Mouse (Mus musculus) kidney, adult 8-10 months (tissue): ENCODE results near the gene Plekhm3.
A peak's percentile ranks its signal among the peaks of the same experiment; 100 is the strongest.

Source experiments
- DNase-seq, 2 experiments: peaks; one replicate each; pipeline ENCODE4 v3.0.0; 2022

The Plekhm3 gene

DNA sequence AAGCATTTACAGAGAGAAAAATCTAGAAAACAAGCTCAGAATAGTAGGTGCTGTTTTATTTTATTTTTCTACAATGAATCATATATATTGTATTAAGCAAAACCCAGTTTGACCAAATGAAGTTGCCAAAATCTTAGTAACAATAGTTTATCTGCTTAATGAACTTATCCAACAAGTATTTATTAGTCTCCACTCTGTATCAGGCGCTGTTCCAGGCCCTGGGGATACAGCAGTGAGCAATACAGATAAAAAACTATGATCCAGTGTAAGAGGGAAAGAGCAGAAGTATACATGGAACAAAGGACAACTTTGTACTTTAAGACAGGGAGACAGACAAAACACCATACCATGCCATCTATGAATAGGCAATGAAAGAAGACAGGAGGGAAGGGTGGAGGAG is 81.5 kb downstream of the Plekhm3 start:
- DNase-seq: no peak

DNA sequence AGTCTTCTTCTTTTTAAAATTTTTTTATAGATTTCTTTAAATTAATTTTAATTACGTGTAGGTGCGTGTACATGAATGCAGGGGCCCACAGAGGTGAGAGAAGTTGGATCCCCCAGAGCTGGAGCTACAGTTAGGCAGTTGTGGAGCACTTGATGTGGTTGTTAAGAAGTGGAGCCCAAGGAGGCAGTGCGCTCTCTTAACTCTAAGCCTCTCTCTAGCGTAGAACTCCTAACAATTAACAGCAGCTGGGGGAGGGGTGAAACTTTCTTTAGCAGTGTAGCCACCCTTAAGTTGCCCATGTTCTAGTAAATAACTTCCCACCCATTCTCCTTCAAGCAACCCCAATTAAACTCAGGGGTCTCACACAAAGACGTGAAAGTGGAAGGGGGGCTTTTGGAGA is 84.7 kb downstream of the Plekhm3 start:
- DNase-seq: no peak

DNA sequence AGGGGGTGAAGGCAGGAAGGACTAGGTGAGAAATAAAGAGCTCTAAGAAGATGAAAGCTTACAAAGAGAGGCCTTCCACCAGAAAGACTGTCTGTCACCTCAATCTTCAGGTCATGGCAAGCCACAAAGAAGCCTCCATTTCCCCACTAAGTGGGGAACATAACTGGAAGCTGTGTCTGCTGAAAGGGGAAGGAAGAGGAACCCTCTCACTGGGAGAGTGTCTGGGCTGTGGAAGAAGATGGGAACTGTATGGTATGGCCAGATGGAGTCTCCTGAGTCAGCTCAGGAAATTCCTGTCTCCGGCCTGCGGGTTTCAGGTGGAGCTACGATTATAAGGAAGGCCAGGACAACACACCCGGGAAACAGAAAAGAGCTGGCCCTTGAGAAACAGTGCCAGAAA is 88.9 kb downstream of the Plekhm3 start:
- no peak for DNase-seq

DNA sequence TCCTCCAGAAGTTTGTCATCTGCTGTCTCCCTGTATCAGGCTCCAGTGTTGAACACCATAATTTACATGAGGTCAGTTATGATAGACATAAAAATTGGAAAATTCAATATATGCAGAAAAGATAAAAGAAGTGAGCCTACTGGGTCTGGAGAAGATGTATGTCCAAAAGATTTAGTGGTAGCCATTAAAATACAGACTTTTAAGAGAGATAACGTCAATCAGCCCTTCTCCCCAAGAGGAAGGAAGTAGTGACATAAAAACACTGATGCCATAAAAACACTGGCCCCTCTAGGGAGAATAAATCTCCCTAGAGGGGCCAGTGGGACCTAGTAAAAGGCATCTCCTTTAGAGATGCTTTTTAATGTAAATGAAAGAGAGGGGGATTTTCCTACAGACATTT is 90.5 kb downstream of the Plekhm3 start:
- no peak for DNase-seq

DNA sequence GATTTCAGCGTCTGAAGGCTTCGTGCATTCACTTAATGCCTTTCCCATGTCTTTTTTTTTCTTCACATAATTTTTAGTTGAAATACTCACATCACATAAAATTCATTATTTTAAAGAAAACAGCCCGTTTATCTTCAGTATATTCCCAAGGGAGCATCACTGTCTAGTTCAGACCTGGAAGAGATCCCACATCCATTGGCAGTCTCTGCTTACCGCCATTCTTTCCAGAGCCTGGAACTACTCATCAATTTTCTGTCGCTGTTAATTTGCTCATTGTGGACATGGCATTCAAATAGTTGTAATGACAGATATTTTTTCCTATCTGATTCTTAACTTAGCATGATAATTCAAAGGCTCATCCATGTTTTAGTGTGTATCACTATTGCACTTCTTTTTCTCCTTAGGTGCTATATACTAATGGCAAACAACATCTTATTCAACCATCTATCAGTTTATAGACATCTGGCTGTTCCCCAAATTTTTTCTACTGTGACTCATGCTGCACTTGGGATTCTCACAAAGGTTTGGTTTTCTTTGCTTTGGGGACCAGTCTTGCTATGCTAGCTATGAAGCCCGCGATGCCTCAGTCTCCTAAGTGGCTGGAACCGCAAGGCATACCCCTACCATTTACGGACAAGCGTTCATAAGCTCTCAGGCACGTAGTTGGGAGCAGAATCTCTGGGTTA is 96.2 kb downstream of the Plekhm3 start:
- no peak for DNase-seq

DNA sequence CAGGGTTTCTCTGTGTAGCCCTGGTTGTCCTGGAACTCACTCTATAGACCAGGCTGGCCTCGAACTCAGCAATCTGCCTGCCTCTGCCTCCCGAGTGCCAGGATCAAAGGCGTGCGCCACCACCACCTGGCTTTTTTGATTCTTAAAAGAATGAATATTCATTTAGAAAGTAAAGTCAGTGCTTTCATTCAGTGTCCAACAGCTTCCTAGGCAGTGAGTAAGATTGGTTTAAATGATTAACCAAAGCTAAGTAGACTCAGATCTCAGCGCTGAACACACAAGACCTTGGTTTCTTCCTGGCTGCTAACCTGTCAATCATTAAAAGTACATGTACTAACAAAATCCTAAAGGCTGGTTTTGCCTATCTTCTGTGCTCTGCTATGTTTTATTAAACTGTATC is 96.8 kb downstream of the Plekhm3 start:
- DNase-seq: peak; percentile 57 to 73

DNA sequence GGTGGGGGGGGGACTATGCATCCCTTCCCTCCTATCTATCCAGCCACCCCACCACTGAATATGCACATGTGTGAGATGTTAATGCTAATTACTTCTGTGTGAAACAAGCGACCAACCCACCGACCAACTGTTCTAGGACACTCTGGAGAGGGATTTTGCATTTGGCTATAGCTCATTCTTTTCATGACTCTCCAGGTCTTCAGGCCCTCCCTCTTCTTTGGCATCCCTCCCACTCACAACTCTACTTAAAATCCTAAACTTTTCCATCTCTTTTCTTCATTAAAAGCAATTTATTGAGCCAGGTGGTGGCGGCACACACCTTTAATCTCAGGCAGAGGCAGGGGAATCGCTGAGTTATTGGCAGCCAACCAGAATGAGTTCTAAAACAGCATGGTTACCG is 101.8 kb downstream of the Plekhm3 start:
- no peak for DNase-seq

DNA sequence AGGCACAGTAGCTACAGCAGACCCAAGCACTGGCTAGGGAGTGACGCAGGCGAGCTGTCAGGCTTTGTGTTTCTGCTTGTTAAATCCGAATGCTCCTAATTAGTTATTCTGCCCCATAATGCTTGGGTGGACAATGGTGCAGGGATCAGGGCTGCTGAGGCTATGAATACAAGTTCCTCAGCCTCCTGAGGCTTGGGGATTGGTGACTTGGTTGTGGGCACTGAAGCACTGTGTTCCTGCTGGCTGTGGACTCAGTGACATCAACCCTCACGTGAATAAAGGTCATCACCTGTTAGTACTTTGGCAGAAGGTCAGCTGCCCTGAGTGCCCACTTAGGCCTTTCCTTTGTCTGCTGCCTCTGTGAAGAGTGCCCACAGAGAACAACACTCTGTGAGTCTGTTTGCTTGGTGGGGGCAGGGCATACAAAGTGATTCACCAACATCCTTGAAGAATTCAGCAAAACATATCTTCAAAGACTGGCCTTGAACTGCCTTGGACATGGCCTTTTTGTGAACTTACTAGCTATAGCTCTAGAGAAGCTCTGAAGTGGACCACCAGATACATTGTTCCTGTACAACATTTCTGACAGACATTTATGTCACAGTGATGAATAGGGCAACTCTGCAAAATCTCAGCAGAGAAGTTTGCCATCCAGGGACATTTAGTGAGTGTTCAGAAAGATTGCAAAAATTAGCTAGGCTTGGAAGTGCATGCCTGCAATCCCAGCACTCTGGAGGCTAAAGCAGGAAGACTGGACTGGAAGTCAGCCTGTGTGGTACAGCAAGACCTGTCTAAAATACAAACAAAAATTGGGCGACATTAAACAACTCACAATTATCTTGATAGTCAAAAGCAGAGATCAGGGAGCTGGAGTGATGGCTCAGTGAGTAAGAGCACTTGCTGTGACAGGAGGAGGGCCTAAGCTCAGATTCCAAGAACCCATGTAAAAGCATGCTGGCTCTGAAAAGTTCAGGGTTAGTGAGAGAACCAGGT is 102.6 kb downstream of the Plekhm3 start:
- no peak for DNase-seq

DNA sequence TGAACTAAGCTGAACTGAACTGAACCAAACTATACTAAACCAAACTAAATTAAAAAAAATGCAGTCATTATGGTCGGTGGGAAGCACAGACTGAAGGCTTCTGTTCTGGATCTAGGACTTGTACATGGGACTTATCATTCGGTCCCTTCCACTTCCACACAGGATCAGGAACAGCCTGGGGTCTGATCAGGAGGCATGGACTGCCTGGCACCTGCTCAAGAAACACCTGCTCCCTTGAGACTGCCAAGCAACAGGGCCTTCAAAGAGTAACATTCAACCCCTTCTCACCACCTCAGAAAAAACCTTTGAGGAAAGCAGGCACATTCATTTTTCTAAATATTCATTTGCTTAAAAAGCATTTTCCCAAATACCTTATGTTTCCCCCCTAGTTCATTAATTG is 103.4 kb downstream of the Plekhm3 start:
- no peak for DNase-seq

DNA sequence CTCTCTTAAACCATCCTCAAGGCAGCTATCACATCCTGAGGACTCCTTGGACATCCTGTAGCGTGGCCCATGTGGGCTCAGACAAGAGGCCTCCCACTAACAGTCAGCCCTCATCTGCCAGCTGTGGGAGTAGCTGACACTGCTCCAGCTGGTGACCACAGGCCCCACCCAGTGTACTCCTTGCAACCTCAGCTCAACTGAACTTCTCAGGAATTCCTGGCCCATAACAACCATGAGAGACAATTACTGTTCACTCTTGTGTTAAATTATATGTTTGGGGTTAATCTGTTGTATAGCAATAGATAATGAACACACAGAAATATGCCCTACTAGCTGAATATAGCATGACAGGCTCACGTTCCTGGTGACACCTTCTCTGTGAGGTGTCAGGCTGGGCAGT is 104.4 kb downstream of the Plekhm3 start:
- no peak for DNase-seq

DNA sequence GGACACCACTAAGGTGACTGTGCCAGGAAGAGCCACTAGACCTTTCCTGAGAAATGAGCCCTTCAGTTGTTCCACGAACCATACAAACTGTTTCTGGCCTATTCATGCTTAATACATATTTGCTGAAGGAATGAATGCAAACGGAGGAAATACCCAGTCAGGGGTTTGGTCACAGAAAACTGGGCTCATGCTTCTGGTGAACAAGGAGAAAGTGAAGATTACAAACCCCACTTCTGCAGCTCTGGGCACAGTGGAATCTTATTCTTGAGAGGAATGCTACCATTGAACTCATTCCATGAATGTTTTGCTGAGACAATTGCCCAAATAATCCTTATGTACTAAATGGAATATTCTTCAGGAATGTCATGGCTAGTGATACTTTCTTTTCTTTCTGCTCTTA is 106.3 kb downstream of the Plekhm3 start:
- DNase-seq: no peak

DNA sequence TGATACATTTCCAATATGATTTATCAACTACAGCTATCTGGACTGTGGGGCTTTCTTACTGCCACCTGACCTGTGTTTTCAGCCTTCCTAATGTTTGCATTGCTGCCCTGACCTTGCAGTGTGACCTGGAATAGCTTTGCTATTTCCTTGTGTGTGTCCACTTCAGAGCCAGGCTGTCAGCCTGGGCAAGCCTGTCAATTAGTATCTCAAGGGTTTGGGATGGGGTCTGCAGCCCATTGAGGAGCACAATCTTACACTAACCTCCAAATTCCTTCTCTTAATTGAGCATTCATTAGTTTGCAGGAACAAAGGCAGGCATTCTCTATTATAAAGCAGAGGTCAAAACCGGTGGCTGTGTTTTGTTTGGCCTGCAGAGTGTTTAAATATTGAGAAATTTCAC is 107.6 kb downstream of the Plekhm3 start:
- DNase-seq: no peak

DNA sequence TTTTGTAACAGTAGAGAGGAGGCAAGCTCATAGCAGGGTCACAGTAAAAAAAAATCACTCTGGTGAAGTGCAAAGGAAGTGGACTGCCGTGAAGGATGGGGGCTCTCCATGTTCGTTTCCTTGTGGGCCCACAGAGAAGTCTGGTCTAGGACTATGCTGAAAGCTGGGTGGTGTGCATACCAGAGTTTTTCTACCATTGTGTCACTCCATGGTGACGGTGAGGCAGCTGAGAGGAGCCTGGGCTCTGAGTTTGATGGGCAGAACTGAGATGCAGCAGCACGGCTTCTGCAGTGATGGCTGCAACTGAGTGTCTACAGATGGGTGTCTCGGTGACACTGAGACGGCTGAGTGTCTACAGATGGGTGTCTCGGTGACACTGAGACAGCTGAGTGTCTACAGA is 108.5 kb downstream of the Plekhm3 start:
- DNase-seq: no peak

DNA sequence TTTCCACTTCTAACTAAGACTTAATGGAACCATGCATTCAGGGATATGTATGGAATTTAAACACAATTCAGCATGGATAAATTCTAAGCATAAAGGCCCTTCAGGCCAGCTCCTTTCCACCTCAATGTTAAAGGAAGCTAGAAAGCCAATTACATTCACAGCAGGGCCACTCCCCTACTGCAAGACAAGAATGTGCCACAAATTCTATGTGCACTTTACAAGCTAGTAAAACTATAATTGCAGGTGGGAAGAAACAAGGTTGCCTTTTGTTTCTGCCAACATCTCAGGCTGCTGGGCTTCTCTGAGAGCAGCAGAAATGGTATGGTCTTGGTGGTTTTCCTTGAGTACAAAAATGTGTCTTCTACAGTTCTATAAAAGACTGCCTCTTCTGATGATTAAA is 109.1 kb downstream of the Plekhm3 start:
- no peak for DNase-seq

DNA sequence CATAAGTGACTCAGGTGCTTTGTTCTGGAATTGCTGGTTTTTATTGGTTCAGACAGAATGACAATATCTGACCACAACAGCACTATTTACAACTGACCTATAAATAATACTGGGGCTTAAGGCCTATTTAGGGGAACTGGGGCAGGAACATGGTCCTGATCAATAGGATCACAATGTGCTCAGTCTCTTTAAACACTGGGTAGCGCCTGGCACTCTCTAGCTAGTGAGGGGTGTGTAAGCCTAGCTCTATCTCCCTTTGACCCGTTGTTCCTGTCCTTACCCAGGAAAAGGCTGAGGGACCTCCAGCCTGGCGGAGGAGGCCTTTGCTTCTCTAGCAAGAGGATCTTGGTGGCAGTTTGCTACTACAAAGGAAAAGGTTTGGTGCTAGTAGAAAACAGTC is 111.6 kb downstream of the Plekhm3 start:
- no peak for DNase-seq

DNA sequence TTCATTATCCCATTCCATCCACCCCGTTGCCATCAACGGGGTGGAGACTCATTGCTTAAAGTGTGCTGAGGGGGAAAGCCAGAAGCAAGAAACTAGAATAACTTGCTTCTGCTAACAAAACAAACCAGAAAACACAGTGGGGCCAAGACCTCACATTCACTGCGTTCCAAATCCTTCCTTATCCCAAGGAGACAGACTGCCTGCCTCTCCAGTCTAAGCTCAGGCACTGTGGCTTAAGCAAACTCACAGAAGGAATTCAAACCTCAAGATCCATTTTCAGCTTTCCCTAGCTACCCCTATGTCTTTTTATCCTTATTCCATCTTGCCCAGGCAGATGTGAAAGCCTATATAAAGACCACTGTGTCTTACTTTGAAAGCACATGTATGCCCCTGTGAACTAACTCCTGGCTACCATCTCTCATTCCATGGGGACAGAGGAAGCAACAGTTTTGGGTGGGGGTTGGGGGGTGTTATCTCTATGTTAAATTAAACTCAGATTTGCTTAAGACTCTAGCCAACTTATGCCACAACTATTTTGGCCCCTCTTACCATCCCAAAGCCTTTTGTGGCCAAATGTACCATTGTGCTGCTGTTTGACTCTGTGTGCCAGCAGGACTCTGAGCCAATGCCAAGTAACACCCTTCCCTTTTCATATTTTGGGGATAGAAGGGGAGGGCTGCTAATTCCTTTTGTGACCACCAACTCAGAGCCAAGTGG is 112.6 kb downstream of the Plekhm3 start:
- no peak for DNase-seq

DNA sequence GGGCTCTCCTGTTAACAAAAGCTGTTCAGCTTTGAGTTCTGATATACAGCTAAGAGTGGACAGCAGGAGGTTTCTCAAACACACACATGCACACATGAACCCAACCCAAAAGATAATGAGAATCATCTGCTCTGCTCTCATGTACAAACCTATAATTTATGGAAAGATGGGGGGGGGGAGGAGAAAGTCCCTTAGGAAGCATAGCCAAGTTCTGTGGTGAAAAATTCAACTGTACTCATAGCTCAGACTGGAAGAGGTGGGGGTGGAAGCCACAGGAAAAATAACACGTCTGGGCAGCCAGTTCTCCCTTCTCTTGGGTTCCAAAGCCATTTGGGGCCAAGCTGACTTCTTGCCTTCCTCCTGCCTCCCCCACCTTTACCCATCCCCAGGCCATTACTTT is 115.7 kb downstream of the Plekhm3 start:
- DNase-seq: no peak

DNA sequence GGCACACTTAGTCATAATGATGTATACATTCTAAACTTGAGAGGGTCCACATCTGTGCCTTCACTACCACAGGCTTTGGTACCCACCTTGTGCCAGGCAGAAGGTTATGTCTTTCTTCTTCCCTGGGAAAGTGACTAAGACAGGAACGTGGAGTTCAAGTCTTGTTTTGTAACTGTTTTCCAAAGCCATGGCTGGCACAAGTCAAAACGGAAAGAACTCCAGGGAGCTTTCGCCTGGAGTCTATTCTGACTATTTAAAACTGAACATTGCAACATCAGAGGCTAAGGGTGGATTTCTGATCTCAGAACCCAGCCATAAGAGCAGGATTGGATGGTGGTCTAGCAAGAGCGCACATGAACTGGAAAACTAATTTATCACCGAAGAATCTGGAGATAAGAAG is 120.0 kb downstream of the Plekhm3 start:
- DNase-seq: no peak

DNA sequence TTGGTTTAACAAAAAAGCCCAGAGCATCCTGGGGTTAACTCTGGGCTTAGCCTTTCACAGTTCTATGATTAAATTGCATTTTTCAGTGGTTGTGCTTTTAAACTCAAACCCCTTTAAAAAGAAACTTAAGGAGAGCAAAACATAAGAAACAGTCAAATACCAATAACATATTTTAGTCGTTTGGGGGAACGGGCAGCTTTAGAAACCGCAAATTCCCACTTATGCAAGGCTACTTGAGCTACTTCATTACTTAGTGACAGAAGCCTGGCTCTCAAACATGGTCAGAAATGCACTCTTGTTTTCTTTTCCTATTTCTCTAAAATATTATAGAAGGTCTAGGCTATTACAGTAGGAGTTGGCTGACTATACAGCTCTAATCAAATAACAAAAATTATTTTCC is 120.5 kb downstream of the Plekhm3 start:
- no peak for DNase-seq

DNA sequence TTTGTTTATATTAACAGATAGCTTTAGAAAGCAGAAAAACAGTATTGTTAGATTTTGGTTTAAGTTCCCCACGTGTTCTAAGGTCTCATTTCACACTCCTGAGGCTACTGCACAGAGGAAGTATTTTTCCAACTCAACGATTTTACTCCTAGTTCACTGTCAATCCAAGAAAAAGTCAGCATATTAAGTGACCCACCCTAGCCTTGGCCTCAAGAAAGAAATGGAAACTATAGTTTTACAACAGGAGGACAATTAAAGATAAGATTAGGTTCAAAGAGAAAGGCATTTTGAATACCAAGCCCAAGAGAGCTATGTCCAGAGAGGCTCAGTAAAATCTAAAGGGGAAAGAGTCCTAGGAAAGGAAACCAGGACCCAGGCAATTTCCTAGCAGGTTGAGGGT is 125.1 kb downstream of the Plekhm3 start:
- DNase-seq: no peak

DNA sequence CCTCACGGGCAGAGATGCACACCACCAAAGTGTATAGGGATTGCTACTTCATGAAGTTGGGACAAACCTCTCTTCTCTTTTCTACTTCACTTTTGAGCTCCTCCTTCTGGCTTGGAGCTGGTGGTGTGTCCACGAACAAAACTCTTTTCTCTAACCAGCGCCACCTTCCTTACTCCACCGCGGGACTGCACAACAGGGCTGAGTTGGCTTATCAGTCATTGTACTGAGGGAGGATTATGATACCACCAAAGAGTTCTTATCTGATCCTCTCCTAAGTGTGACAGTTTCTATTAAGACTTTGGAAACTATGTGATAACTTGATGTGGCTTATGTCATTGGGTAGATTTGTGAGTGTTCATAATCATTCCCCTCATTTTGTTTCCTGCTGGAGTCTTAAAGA is 129.2 kb downstream of the Plekhm3 start:
- no peak for DNase-seq

DNA sequence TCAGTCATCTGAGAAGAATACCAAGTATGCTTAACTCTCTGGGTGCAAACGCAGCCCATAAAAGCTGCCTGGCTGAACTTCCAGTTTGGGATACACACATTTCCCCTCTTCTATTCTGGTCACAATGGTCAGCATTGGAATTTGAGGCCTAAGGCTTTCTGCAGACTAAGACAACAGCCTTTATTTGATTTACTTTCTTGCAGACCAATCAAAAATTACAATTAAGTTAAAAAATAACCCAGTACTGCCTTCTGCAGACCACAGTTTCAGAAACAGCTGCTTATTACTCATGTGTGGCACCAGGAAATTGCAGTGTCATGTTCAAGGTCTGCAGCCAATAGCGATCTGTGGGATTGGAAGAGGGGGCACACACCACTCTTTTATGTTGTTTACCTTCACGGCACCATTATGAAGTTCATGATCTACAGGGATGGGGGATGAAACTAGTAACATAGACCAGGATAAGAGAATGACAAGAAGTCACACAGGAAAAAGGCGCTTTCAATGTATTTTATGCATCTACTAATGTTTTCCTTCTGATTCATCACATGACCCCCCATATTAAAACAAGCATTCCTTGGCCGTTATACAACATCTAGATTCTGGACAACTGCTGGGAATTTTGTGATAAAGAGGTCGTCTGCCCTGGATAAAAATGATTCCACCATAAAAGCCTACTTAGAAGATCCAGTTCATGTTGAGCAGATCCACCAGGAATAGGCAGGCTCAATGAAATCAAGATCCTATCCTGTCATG is 130.1 kb downstream of the Plekhm3 start:
- DNase-seq: peak in 1 of 2 experiments; percentile 48

DNA sequence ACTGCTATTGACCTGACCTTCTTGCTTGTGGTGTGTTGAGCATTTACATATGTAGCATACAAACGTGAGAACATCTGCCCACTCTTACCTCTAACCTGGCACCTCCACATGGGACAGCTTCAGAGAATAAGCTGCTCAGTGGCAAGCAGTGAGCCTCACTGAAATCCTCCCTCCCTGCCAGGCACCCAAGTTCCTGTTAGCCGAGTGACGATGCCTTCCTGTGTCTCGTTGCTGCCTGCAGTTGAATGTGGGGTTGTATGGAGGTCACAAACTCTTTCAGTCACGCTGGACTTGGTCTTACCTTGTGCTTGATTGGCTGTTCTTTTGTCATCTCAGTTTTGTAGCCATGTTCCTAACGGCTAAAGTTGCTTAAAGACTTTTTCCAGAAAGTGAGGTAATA is 133.1 kb downstream of the Plekhm3 start:
- DNase-seq: no peak
